Mouse (Mus musculus) kidney, embryonic 15.5 days (tissue): ENCODE results near the gene Lypd5. TPM values are rescaled to one million over a fixed set of nuclear protein-coding genes. Genes with fewer than 3 reads are reported as not detected.

Experiments
- microRNA-seq: library from miRNA; unstranded; fragments of <30 nt; microRNA quantifications from one replicate; pipeline ENCODE4, GENCODE M21; 2016
- polyA plus RNA-seq: library from polyadenylated mRNA; unstranded; fragments of >200 nt; fragmentation: Nextera tagmentation; extraction: Ambion mirVana; gene quantifications from 2 replicates; pipeline ENCODE4 v1.2.1, GENCODE M21; 2015

The Lypd5 gene
- polyA plus RNA-seq, 1 experiment from 2014 or later: not detected

Small RNA genes lying within 50 kb of the gene (microRNA-seq; reads per million reads assigned to microRNA genes)
- not detected for gene Gm27592

Other genes starting within 250 kb of the Lypd5 start
- gene Zfp112, start 236.9 kb upstream of the Lypd5 start, polyA plus RNA-seq: 6.3 and 6.9 TPM in 2 replicates
- 17.9 and 18.3 TPM in 2 replicates for gene Zfp235, start 215.0 kb upstream of the Lypd5 start, polyA plus RNA-seq
- gene Zfp114, start 174.1 kb upstream of the Lypd5 start, polyA plus RNA-seq: 5.7 and 6.8 TPM in 2 replicates
- 11.0 and 11.1 TPM in 2 replicates for gene Zfp111, start 137.8 kb upstream of the Lypd5 start, polyA plus RNA-seq
- gene Zfp109, start 111.6 kb upstream of the Lypd5 start, polyA plus RNA-seq: 5.6 and 6.1 TPM in 2 replicates
- 3.6 and 4.2 TPM in 2 replicates for gene Zfp108, start 94.4 kb upstream of the Lypd5 start, polyA plus RNA-seq
- 10.7 and 11.5 TPM in 2 replicates for gene Zfp93, start 78.8 kb upstream of the Lypd5 start, polyA plus RNA-seq
- 40.0 and 43.9 TPM in 2 replicates for gene Zfp61, start 48.0 kb upstream of the Lypd5 start, polyA plus RNA-seq
- gene Zfp94, start 32.5 kb upstream of the Lypd5 start, polyA plus RNA-seq: 11.3 and 12.1 TPM in 2 replicates
- gene Tescl, start 15.3 kb upstream of the Lypd5 start, polyA plus RNA-seq: 0.43 TPM in 1 of 2 replicates, not detected in the other
- gene Kcnn4, start 21.1 kb downstream of the Lypd5 start, polyA plus RNA-seq: 4.9 and 5.5 TPM in 2 replicates
- 28.0 and 32.8 TPM in 2 replicates for gene Smg9, start 50.4 kb downstream of the Lypd5 start, polyA plus RNA-seq
- not detected in 2 replicates for gene Irgc1, start 103.1 kb downstream of the Lypd5 start, polyA plus RNA-seq
- gene Plaur, start 113.3 kb downstream of the Lypd5 start, polyA plus RNA-seq: 14.4 and 15.3 TPM in 2 replicates
- gene Cadm4, start 132.8 kb downstream of the Lypd5 start, polyA plus RNA-seq: 6.8 and 7.3 TPM in 2 replicates
- 61.6 and 66.6 TPM in 2 replicates for gene Zfp428, start 157.8 kb downstream of the Lypd5 start, polyA plus RNA-seq
- gene AC161166.1, start 163.3 kb downstream of the Lypd5 start, polyA plus RNA-seq: 0.48 and 0.68 TPM in 2 replicates
- gene Irgq, start 181.5 kb downstream of the Lypd5 start, polyA plus RNA-seq: 7.4 and 8.3 TPM in 2 replicates
- 0.31 and 0.33 TPM in 2 replicates for gene Pinlyp, start 196.9 kb downstream of the Lypd5 start, polyA plus RNA-seq
- 117 and 137 TPM in 2 replicates for gene Xrcc1, start 197.1 kb downstream of the Lypd5 start, polyA plus RNA-seq
- 46.8 and 48.4 TPM in 2 replicates for gene Ethe1, start 238.3 kb downstream of the Lypd5 start, polyA plus RNA-seq
- 4.0 and 5.5 TPM in 2 replicates for gene Zfp575, start 238.4 kb downstream of the Lypd5 start, polyA plus RNA-seq